Mouse (Mus musculus): ENCODE measurements around the gene Cnpy2. TPM values are rescaled to one million over a fixed set of nuclear protein-coding genes. Genes with fewer than 3 reads are reported as not detected.

The Cnpy2 gene
- polyA plus RNA-seq, 1 experiment from 2014 or later = 336 TPM

DNA sequence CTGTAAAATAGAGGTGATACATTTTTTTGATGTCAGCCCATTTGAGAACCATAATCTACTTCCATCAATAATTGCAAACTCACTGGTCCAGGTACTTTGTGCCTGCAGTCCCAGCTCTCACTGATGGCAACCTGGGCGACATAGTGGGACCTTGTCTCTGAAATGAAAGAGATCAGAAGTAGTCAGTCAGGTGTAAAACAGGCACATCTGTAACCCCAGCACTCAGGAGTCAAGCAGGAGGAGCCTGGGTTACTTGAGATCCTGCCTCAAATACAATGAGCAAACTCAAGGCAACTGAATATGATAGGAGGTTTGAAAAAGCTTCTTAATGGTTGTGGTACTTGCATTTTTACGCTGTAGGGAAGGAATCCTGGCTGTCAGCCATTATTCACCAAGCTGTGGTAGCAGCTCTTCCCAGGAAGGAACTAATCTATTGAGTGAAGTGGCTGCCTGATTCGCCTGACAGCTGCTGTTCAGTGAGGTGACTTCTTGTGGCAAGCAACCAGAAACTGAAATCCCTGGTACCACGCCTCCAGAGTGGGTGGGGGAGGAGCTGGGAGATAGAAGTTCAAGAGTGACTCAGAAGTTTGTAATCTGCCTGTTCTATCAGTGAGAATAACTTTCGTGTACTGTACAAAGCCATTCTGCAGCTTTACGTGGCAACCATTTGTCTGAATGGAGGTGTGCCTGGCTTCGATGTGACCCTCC is 22.5 kb downstream of the Cnpy2 start:
- Histone ChIP-seq H3K4me2 (peak overlapping the region; percentile 51), H3K27me3 (ENCODE audit: insufficient read depth, low read length) (no peaks in the 10 kb centered on the region), H3K27ac (ENCODE audit: low read depth) (peak overlapping the region; percentile 85), H3K9me3 (ENCODE audit: low read depth, low read length) (no peaks in the 10 kb centered on the region), H3K36me3 (ENCODE audit: insufficient read depth) (peaks cover 13% of the 10 kb centered on the region), H3K9ac (peak overlapping the region; percentile 30; the same call in 1 of the 2 replicates), H3K4me3 (ENCODE audit: low read depth, low read length) (0 out of 2 replicates have a peak overlapping the region, but pooled peaks have one; percentile 9), H3K4me1 (ENCODE audit: insufficient read depth) (peaks cover 10% of the 10 kb centered on the region; the same call in 1 of the 2 replicates)
- DNase-seq = peak; percentile 93
- WGBS = 17% methylated on average over 7 of the region's 7 CpGs
- TF ChIP-seq CTCF (IDR thresholded peaks at IDR 0.05; ENCODE audit: low read depth) = no peak
- peak; percentile 89 for ATAC-seq (ENCODE audit: insufficient read depth)

DNA sequence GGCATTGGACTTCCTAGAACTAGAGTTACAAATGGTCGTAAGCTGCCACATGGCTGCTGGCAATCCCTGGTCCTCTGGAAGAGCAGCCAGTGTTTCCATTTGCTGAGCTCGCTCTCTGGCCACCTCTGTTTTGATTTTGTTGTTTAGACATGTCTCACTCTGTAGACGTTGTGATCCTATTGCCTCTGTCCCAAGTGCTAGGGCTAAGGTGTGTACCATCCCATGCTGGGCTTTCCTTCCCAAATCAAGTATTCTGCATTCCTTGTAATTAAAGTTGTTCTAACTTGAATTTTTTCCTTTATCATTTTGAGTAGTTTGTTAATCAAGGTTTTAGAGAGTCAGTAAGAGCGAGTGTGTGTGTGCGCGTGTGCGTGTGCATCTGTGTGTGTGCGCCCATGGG is 25.3 kb downstream of the Cnpy2 start:
- no peak for TF ChIP-seq CTCF (IDR thresholded peaks at IDR 0.05; ENCODE audit: low read depth)
- Histone ChIP-seq H3K27me3 (ENCODE audit: insufficient read depth, low read length) (no peaks in the 10 kb centered on the region), H3K9ac (no peak overlapping the region), H3K4me2 (no peak overlapping the region), H3K27ac (ENCODE audit: low read depth) (no peak overlapping the region), H3K36me3 (ENCODE audit: insufficient read depth) (peaks cover 33% of the 10 kb centered on the region), H3K4me1 (ENCODE audit: insufficient read depth) (peaks cover 10% of the 10 kb centered on the region; the same call in 1 of the 2 replicates), H3K4me3 (ENCODE audit: low read depth, low read length) (no peak overlapping the region), H3K9me3 (ENCODE audit: low read depth, low read length) (no peaks in the 10 kb centered on the region)
- no peak for DNase-seq
- ATAC-seq (ENCODE audit: insufficient read depth) = no peak
- 84% methylated on average over 8 of the region's 8 CpGs for WGBS

DNA sequence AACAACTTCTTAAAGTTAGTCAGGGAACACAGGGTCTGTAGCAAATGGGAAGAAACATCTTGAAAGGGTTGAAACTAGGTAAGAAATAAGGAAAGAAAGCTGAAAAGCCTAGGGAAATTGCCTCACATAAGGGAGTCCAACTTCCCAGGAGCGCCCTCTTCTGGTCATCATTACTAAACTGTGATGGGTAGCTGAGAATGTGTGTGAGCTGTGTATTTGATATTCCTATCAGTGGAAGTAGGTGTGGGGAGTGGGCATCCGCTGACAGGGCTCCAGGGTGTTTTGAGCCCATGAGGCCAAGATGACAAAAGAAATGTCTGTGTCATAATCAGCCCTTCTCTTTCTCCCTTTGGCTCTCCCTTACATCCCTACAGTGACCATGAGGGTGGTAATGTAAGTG is 36.5 kb downstream of the Cnpy2 start:
- Histone ChIP-seq H3K4me1 (ENCODE audit: insufficient read depth) (no peaks in the 10 kb centered on the region), H3K9ac (no peak overlapping the region), H3K4me3 (ENCODE audit: low read depth, low read length) (no peak overlapping the region), H3K27me3 (ENCODE audit: insufficient read depth, low read length) (no peaks in the 10 kb centered on the region), H3K4me2 (no peak overlapping the region), H3K9me3 (ENCODE audit: low read depth, low read length) (no peaks in the 10 kb centered on the region), H3K36me3 (ENCODE audit: insufficient read depth) (peaks cover 81% of the 10 kb centered on the region), H3K27ac (ENCODE audit: low read depth) (no peak overlapping the region)
- 50% methylated on average over 2 of the region's 2 CpGs for WGBS
- 0 out of 2 replicates have a peak, but pooled peaks have one; percentile 50 for ATAC-seq (ENCODE audit: insufficient read depth)
- peak; percentile 65 for TF ChIP-seq CTCF (IDR thresholded peaks at IDR 0.05; ENCODE audit: low read depth)
- DNase-seq = peak; percentile 85

DNA sequence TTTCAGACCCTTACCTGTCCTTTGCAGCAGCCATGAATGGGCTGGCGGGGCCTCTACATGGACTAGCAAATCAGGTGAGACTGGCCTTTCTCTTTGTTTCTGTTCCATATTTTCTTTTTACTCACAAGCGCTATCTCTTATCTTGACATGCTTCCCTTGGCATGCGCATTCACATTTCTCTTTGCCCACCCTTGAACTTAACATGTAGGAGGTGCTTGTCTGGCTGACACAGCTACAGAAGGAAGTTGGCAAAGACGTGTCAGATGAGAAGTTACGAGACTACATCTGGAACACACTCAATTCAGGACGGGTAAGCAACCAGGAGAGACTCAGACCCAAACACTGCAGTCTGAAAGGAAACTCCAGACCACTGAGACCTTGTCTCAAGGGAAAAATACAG is 37.0 kb downstream of the Cnpy2 start:
- H3K4me1 ChIP-seq (ENCODE audit: insufficient read depth) = no peaks in the 10 kb centered on the region
- no peaks in the 10 kb centered on the region for H3K27me3 ChIP-seq (ENCODE audit: insufficient read depth, low read length)
- peaks cover 77% of the 10 kb centered on the region for H3K36me3 ChIP-seq (ENCODE audit: insufficient read depth)
- ATAC-seq (ENCODE audit: insufficient read depth) = no peak
- TF ChIP-seq CTCF (IDR thresholded peaks at IDR 0.05; ENCODE audit: low read depth) = no peak
- no peak for DNase-seq
- H3K4me2 ChIP-seq = no peak overlapping the region
- no peak overlapping the region for H3K4me3 ChIP-seq (ENCODE audit: low read depth, low read length)
- no peak overlapping the region for H3K27ac ChIP-seq (ENCODE audit: low read depth)
- no peak overlapping the region for H3K9ac ChIP-seq
- 76% methylated on average over 6 of the region's 6 CpGs for WGBS
- no peaks in the 10 kb centered on the region for H3K9me3 ChIP-seq (ENCODE audit: low read depth, low read length)

GRCm38 (mm10) chr10:128361836-128362235 is 39.6 kb downstream of the Cnpy2 start:
- Histone ChIP-seq H3K9ac (no peak overlapping the region), H3K4me3 (ENCODE audit: low read depth, low read length) (no peak overlapping the region), H3K4me1 (ENCODE audit: insufficient read depth) (no peaks in the 10 kb centered on the region), H3K4me2 (no peak overlapping the region), H3K9me3 (ENCODE audit: low read depth, low read length) (no peaks in the 10 kb centered on the region), H3K27ac (ENCODE audit: low read depth) (no peak overlapping the region), H3K36me3 (ENCODE audit: insufficient read depth) (peaks cover 77% of the 10 kb centered on the region), H3K27me3 (ENCODE audit: insufficient read depth, low read length) (no peaks in the 10 kb centered on the region)
- no peak for TF ChIP-seq CTCF (IDR thresholded peaks at IDR 0.05; ENCODE audit: low read depth)
- no peak for DNase-seq
- no peak for ATAC-seq (ENCODE audit: insufficient read depth)
- 91% methylated on average over 6 of the region's 6 CpGs for WGBS

GRCm38 (mm10) chr10:128362568-128362967 is 40.3 kb downstream of the Cnpy2 start:
- H3K9ac ChIP-seq = no peak overlapping the region
- peaks cover 2% of the 10 kb centered on the region for H3K4me1 ChIP-seq (ENCODE audit: insufficient read depth)
- DNase-seq (peak; percentile 85), ATAC-seq (ENCODE audit: insufficient read depth) (no peak)
- peak; percentile 56 for TF ChIP-seq CTCF (IDR thresholded peaks at IDR 0.05; ENCODE audit: low read depth)
- 38% methylated on average over 3 of the region's 3 CpGs for WGBS
- no peak overlapping the region for H3K27ac ChIP-seq (ENCODE audit: low read depth)
- no peak overlapping the region for H3K4me2 ChIP-seq
- no peaks in the 10 kb centered on the region for H3K27me3 ChIP-seq (ENCODE audit: insufficient read depth, low read length)
- peaks cover 69% of the 10 kb centered on the region for H3K36me3 ChIP-seq (ENCODE audit: insufficient read depth)
- no peaks in the 10 kb centered on the region for H3K9me3 ChIP-seq (ENCODE audit: low read depth, low read length)
- H3K4me3 ChIP-seq (ENCODE audit: low read depth, low read length) = no peak overlapping the region

DNA sequence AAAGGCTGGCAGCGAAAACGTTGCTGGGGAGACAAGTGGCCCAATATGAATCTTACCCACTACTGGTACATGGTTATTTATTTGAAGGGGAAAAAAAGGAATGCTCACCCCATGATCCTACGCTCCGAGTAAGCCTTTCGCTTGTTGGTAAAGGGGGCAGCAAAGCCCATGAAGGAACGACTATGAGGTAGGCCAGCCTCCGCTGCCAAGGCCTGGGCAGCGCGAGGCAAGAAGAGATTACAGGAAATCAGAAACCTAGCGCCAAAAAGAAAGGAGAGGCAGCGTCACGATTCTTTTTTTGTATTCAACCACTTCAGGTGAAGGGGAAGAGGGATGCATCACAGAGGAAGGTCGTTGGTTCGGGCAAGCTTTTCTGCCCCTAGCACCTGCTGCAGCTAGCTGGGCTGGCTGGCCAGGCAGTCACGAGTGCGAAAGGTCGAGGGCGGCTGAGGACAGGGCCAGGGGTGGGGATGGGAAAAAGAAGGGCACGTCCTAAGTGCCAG is 45.7 kb downstream of the Cnpy2 start:
- ATAC-seq (ENCODE audit: insufficient read depth) (no peak), DNase-seq (no peak)
- no peaks in the 10 kb centered on the region for H3K9me3 ChIP-seq (ENCODE audit: low read depth, low read length)
- peak overlapping the region; percentile 96 for H3K27ac ChIP-seq (ENCODE audit: low read depth)
- H3K27me3 ChIP-seq (ENCODE audit: insufficient read depth, low read length) = no peaks in the 10 kb centered on the region
- H3K4me3 ChIP-seq (ENCODE audit: low read depth, low read length) = peak overlapping the region; percentile 69
- H3K4me1 ChIP-seq (ENCODE audit: insufficient read depth) = peaks cover 8% of the 10 kb centered on the region
- H3K36me3 ChIP-seq (ENCODE audit: insufficient read depth) = peaks cover 15% of the 10 kb centered on the region
- WGBS = 15% methylated on average over 19 of the region's 19 CpGs
- peak overlapping the region; percentile 70 for H3K9ac ChIP-seq
- peak overlapping the region; percentile 93 for H3K4me2 ChIP-seq
- no peak for TF ChIP-seq CTCF (IDR thresholded peaks at IDR 0.05; ENCODE audit: low read depth)

Data from lung, embryonic 14.5 days (tissue).